Mouse (Mus musculus) kidney, postnatal 4 days (tissue): ENCODE results near the gene Tnfsf12.
A peak's percentile ranks its signal among the peaks of the same experiment; 100 is the strongest.

Experiments
- DNase-seq, 2 experiments: peaks; one replicate each; pipeline ENCODE4 v3.0.0; 2021; ENCODE audit warnings: mixed read lengths in 2 of 2

Tnfsf12 gene

GRCm38 (mm10) chr11:69695361-69696181 is at the start of gene Tnfsf12, which contains the start of gene Tnfsfm13:
Tnfsf12 (minus strand) TSS chr11:69695849.
Tnfsfm13 (minus strand) TSS chr11:69696098.
- DNase-seq, result peak; percentile 87 to 92

- DNase-seq, result peak in 1 of 2 experiments; percentile 18
Observed at GRCm38 (mm10) chr11:69731408-69731807, 35.8 kb upstream of the Tnfsf12 start.

DNA sequence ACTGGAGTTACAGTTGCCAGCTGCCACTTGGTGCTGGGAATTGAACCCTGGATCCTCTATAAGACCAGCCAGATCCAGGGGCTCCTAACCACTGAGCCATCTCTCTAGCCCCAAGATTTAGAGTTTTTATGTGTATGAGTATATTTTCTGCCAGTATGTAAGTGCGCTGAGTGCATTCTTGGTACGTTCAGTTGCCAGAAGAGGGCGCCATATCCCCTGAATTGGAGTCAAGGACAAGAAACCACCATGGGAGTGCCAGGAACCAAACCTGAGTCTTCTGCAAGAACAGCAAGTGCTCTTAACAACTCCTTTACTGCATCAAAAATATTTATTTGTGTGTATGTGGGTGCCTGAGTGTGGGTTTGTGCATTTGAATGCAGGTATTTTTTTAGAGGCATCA is 33.4 kb upstream of the Tnfsf12 start:
- DNase-seq, result peak; percentile 68 to 74

DNA sequence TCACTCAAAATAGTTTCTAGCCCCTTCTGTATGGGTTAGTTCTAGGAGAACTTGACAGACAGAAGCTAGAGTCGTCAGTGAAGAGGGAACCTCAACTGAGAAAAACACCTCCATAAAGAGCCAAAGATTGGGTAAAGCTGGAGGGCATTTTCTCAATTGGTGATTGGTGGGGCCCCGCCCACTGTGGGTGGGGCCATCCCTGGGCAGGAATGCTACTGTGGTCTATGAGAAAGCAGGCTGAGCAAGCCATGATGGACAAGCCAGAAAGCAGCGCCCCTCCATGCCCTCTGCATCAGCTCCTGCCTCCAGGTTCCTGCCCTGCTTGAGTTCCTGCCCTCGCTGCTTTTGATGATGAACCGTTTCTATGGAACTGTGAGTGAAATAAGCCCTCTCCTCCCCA is 30.3 kb upstream of the Tnfsf12 start:
- DNase-seq, result no peak

- DNase-seq, result no peak
Observed at GRCm38 (mm10) chr11:69723074-69723473, 27.4 kb upstream of the Tnfsf12 start.

DNA sequence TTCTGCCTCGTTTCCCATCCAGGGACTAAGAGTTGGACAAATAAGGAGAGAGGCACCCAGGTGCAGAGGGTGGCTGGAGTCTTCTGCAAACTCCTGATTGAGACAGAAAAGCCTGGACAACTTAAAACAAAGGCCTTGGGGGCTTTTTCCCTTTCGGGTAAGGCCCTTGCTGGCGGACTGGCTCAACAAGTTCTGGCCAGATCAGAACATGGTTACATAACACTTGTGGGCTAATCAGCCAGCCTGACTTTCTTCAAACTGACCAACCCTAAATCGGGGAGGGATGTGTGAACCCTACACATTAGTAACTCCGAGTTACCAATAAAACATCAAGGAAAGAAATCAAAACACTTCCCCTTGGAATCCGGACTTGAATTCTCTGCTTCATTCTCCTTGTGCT is 25.2 kb upstream of the Tnfsf12 start:
- DNase-seq, result no peak

GRCm38 (mm10) chr11:69719423-69719822 is 23.8 kb upstream of the Tnfsf12 start:
- peak in 1 of 2 experiments; percentile 23 for DNase-seq

DNA sequence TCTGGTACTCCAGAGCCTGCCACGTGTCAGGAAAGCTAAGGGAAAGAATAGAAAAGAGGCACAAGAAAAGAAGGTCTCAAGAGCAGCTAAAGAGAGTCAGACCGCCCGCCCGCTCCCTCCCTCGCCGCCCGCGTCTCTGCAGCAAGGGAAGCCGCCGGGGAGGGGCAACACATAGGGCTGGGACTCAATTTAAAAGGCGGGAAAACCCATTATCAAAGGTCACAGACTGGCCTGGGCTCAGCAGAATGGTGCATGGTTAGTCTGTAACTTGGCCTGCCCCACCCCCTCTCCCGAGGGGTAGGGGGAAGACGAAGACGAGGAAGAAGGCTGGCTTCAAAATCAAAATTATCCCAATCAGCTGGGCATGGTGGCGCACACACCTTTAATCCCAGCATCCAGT is 23.0 kb upstream of the Tnfsf12 start:
- peak in 1 of 2 experiments; percentile 35 for DNase-seq

- DNase-seq, result no peak
Observed at GRCm38 (mm10) chr11:69716953-69717352, 21.3 kb upstream of the Tnfsf12 start.

DNA sequence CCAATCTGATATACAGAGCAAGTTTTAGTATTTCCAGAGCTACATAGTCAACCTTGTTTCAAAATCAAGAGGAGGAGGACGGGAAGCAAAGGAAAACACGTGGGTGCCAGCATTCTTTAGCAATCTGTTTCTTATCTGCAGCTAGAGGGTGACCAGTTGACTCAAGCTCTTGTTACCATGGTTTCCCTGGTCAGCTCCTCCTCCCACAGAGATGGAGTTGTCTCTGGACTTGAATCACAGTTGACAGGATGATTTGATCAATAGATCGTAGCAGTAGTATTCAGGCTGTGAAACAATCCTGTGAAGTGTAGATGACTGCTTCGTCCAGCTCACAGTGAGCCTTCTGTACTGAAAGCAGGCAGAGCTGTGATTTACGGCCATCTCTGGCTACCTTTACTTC is 20.3 kb upstream of the Tnfsf12 start:
- peak; percentile 28 to 47 for DNase-seq

- DNase-seq, result peak; percentile 70 to 77
Observed at GRCm38 (mm10) chr11:69715482-69715881, 19.8 kb upstream of the Tnfsf12 start.

DNA sequence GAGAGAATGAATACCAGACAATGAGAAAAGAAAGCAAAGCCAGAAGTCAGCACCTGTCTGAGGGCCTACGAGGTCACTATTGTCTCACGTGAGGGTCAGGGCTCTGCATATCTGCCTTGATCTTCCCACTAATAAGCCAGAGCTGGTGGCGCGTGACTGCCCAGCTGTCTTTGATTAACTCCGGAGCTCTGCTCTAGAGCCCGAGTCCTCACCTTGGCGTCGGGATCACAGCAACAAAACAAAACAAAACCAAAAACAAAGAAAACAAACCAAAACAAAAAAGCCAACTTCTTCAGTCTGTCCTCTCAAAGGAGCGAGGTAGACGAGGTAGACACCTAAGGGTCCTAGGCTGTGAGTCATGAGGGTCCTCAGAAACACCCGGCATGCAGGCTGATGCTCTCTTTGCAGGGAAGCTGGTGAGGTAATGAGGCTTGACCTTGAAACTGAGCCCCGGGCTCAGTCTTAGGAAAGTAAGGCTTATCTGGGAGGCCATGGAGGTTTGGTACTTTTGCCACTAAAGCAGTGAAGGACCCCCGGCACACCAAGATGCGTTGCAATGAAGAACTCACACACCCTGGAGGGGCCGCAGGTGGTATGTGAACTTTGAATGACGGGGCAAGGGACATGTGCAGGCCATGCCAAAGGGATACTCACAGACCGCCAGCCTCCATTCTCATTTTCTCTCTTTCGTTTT is 19.1 kb upstream of the Tnfsf12 start:
- peak; percentile 61 to 78 for DNase-seq

DNA sequence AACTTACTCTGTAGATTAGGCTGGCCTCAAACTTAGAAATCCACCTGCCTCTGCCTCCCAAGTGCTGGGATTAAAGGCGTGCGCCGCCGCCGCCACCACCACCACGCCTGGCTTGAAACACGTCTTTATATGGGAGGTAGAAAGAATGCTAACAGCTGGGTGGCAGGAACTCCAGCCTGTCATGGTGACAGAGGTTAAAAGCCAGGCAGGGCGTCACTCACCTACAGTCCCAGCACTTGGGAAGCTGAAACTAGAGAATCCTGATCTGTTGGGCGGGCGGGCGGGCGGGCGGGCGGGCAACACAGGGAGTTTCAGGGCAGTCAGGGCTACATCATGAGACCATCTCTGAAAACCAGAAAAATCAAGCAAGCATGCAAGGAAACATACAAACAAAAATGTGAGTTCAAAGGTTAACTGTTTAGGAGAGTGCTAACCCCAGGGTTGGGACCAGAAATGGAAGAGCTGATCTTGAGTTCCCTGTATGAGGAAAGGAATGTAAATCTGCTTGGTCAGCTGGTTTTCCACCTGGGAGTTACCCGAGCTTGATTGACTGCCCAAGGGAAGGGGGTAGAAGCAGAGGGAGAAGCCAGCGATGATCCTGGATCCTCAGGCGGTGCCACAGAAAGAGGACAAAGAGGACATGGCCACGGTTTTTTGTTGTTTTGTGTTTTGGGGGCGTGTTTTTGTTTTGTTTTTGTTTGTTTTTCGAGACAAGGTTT is 17.5 kb upstream of the Tnfsf12 start:
- peak; percentile 24 to 53 for DNase-seq

DNA sequence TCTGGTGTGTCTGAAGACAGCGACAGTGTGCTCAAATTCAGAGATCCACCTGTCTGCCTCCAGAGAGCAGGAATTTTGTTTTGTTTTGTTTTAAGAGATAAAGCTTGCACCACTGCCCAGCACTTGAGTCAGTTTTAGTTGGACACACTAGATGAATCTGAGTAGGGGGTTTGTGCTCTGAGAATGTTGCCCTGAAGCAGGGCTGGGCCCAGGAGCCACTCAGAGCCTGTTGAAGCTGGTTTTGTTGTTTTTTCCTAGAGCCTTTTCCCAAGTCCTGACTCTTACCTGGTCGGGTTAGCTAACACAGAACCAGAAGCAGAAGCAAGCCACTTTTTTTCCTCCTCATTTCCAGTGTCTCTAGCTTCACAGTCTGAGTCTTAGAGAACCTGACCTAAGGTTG is 15.4 kb upstream of the Tnfsf12 start:
- no peak for DNase-seq

DNA sequence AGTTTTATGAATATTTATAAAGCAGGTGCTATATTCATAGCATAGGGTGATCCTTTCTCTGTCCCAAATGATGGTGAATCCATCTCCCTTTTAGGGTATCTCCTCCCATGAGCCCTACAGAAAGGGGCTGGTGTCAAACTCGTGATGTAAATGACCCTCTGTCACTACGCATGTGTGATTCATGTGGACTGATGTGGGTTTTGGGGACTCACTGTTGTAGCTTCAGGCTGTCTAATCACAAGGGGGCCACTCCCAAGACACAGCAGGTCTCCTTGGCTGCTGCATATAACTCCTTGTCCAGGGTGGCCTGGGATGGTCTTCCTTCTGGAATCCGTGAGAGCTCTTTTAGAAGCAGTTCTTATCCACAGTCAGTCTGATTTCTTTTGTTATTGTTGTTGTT is 14.8 kb upstream of the Tnfsf12 start:
- no peak for DNase-seq

GRCm38 (mm10) chr11:69709554-69710446 is 14.2 kb upstream of the Tnfsf12 start:
- DNase-seq, result no peak

DNA sequence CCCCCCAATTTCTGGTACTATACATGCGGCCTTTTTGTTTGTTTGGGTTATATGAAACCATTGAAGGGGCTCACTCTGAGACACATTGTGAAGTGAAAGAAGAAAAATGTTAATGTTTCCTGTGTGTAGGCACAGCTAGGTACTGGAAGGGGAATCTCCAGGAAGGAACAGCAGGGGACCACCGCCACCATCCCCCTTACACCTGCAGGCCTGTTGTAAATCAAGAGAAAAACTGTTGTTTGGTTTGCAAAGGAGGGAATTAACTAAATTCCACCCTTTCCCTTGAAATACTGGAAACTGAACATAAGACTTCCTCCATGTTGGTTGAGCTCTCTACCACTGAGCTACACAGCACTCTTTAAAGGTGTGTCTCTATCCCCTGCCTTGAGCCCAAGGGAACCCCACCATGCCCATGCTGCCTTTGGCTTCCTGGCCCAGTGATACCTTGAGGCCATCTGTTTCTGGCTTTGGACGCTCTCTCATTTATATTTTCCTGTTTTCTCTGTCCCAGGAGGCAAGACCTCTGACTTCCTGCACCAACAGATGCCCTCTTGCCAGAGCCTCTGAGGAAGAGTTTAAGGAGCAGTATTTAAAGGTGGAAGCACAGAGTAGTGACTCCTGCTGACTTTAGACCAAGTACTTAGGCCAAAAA is 13.1 kb upstream of the Tnfsf12 start:
- no peak for DNase-seq

- DNase-seq, result no peak
Observed at GRCm38 (mm10) chr11:69707873-69708381, 12.3 kb upstream of the Tnfsf12 start.

DNA sequence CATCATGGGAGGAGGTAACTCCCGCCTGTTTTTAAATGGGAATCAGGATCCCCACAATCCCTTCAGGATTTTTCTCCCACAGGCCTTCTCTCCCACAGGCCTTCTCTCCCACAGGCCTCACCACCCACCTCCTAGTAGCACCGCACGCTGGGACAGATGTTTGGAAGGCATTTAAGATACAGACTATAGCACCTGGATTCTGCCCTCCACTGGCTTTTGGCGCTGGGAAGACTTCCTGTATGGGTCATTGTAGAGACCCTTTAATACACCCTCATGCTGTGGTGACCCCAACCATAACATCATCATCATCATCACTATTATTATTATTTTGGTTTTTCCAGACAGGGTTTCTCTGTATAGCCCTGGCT is 11.8 kb upstream of the Tnfsf12 start:
- no peak for DNase-seq

DNA sequence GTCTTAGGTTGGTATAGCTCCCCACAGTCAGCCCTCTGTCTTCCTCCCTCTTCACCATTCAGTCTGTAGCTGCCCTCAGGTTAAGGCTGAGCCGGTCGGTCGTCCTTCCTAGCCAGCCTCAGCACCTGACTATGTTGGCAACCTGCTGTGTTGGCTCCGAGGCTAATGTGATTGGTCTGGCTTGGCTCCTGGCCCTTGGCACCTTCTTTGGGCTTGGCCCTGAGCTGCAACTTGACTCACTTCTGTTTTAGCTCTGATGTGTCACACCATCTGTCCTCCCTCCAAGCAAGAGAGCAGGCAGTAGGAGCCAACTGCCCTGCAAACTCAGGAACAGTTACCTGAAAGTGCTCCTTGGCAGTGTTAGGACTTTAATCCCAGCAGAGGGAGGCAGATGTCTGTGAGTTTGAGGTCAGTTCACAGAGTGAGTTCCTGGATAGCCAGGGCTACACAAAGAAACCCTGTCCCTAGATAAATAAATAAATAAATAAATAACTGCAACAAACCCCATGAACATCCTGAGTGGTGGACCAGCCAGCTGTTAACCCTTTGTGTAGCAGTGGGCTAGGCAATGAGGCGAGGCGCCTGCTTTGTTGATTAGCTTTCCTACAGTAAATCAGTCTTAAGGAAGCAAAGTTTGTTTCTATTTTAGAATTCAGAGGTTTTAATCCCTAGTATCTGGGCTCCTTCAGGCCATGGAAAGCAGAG is 11.3 kb upstream of the Tnfsf12 start:
- peak in 1 of 2 experiments; percentile 33 for DNase-seq

DNA sequence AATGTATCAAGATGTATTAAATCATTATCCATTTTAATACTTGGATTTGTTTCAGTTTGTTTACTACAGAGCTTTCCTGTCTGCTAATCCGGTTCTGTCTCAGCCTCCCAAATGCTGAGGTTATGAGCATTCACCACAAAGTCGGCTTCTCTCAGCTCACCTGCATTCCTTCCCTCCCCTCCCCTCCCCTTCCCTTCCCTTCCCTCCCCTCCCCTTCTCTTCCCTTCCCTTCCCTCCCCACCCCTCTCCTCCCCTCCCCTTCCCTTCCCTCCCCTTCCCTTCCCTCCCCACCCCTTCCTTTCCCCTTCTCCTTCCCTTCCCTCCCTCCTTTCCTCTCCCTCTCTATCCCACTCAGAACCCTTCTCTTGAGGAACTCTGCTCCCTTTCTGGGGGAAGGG is 9.0 kb upstream of the Tnfsf12 start:
- DNase-seq, result no peak
